Mouse (Mus musculus): ENCODE measurements around the gene Cnnm3. TPM values are rescaled to one million over a fixed set of nuclear protein-coding genes. Genes with fewer than 3 reads are reported as not detected.
"Not testable (repeated sequence)": the region's sequence is repeated elsewhere in the genome, so short reads cannot be mapped to it uniquely, and the experiment has no call there.

The Cnnm3 gene
- polyA plus RNA-seq, 1 experiment from 2014 or later = 2.3 TPM

DNA sequence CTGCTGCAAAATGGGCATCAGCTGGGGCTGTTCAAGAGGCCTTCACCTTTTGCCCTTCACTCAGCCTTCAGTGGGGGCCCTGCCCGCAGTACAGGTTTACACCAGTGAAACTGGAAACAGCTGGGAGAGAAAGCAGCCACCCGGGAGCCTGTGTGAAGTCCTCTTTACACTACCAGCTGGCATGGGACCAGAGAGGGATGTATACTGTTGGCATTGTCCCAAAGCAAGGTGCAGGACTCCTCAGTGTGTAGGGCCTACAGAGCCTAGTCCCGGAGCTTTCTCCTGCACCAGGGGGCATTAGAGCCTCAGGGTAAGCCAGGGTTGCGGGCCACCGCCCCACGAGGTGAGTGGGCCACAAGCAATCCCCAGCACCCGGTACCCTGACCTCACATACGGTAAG is 18.8 kb downstream of the Cnnm3 start:
- 77% methylated on average over 8 of the region's 8 CpGs for WGBS
- H3K9ac ChIP-seq (ENCODE audit: low read depth, low read length) = no peak overlapping the region

DNA sequence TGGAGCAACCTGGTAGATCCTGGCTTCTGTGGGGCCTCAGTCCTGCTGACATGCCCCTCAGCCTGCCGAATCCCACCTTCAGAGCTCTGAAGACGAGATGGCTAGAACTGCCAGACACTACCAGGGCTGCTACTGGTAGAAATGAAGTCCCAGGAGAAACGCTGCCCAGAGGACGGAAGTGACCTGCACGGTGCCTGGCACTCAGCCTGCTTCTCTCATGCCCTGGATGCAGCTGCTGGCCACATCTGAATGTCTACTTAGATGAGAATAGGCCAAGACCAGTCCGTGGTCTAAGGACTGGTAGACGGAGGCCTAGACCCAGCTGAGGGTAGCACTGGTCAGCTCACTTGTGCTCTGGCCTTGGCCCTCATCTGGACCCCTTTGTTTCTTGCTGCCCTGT is 19.3 kb downstream of the Cnnm3 start:
- Histone ChIP-seq H3K9me3 (ENCODE audit: control insufficient read depth, low read length) (no peaks in the 10 kb centered on the region), H3K4me1 (ENCODE audit: control insufficient read depth, insufficient read depth, low read length) (no peaks in the 10 kb centered on the region), H3K36me3 (ENCODE audit: control insufficient read depth, insufficient read depth, low read length) (no peaks in the 10 kb centered on the region; the same call in 1 of the 2 replicates), H3K27ac (ENCODE audit: low read length) (no peak overlapping the region), H3K4me3 (ENCODE audit: low read length) (no peak overlapping the region), H3K27me3 (replicated peaks; ENCODE audit: control insufficient read depth, insufficient read depth, low read length) (no peaks in the 10 kb centered on the region), H3K4me2 (ENCODE audit: low read depth, low read length) (no peak overlapping the region), H3K9ac (ENCODE audit: low read depth, low read length) (no peak overlapping the region)
- no peak for ATAC-seq
- 81% methylated on average over 7 of the region's 7 CpGs for WGBS

More for the DNA sequence above, 18.8 kb downstream of the Cnnm3 start:
- H3K9me3 ChIP-seq (ENCODE audit: control insufficient read depth, low read length) = no peaks in the 10 kb centered on the region
- H3K4me3 ChIP-seq (ENCODE audit: low read length) = no peak overlapping the region
- no peaks in the 10 kb centered on the region for H3K27me3 ChIP-seq (replicated peaks; ENCODE audit: control insufficient read depth, insufficient read depth, low read length)
- no peak for ATAC-seq
- H3K27ac ChIP-seq (ENCODE audit: low read length) = no peak overlapping the region
- peaks cover 4% of the 10 kb centered on the region for H3K36me3 ChIP-seq (ENCODE audit: control insufficient read depth, insufficient read depth, low read length)
- no peak overlapping the region for H3K4me2 ChIP-seq (ENCODE audit: low read depth, low read length)
- H3K4me1 ChIP-seq (ENCODE audit: control insufficient read depth, insufficient read depth, low read length) = no peaks in the 10 kb centered on the region

GRCm38 (mm10) chr1:36531461-36531860 is 19.8 kb downstream of the Cnnm3 start:
- H3K4me2 ChIP-seq (ENCODE audit: low read depth, low read length) = no peak overlapping the region
- H3K9me3 ChIP-seq (ENCODE audit: control insufficient read depth, low read length) = no peaks in the 10 kb centered on the region
- H3K9ac ChIP-seq (ENCODE audit: low read depth, low read length) = 0 out of 2 replicates have a peak overlapping the region, but pooled peaks have one; percentile 7
- H3K27me3 ChIP-seq (replicated peaks; ENCODE audit: control insufficient read depth, insufficient read depth, low read length) = no peaks in the 10 kb centered on the region
- 94% methylated on average over 12 of the region's 12 CpGs for WGBS
- no peak overlapping the region for H3K27ac ChIP-seq (ENCODE audit: low read length)
- no peaks in the 10 kb centered on the region; the same call in 1 of the 2 replicates for H3K36me3 ChIP-seq (ENCODE audit: control insufficient read depth, insufficient read depth, low read length)
- ATAC-seq = no peak
- H3K4me3 ChIP-seq (ENCODE audit: low read length) = no peak overlapping the region
- H3K4me1 ChIP-seq (ENCODE audit: control insufficient read depth, insufficient read depth, low read length) = no peaks in the 10 kb centered on the region

GRCm38 (mm10) chr1:36533546-36533945 is 21.9 kb downstream of the Cnnm3 start:
- H3K27ac ChIP-seq (ENCODE audit: low read length) = no peak overlapping the region
- no peak for ATAC-seq
- no peaks in the 10 kb centered on the region for H3K9me3 ChIP-seq (ENCODE audit: control insufficient read depth, low read length)
- WGBS = 76% methylated on average over 6 of the region's 6 CpGs
- H3K4me2 ChIP-seq (ENCODE audit: low read depth, low read length) = no peak overlapping the region
- H3K4me3 ChIP-seq (ENCODE audit: low read length) = no peak overlapping the region
- H3K9ac ChIP-seq (ENCODE audit: low read depth, low read length) = no peak overlapping the region
- H3K27me3 ChIP-seq (replicated peaks; ENCODE audit: control insufficient read depth, insufficient read depth, low read length) = no peaks in the 10 kb centered on the region
- H3K36me3 ChIP-seq (ENCODE audit: control insufficient read depth, insufficient read depth, low read length) = peaks cover under 1% of the 10 kb centered on the region; the same call in 1 of the 2 replicates
- H3K4me1 ChIP-seq (ENCODE audit: control insufficient read depth, insufficient read depth, low read length) = no peaks in the 10 kb centered on the region

DNA sequence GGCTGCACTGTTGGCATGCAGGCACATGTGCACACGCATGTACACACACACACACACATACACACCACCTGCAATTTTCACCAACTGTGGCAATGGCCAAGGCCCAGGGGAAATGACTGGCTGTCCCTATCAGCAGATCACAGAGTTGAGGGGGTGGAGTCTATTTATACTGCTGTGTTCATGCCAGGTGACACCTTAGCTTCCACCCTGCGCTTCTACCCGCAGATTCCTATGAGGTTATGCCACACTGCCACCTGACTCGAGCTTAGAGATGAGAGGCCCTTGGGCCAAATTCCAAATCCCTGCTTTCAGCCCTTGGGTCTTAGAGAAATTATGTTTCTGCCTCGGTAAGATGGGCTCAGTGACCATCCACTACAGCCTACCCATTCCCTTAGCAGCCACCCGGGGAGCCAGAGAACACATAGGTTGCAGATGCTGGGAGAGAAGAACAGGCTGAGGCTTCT is 23.0 kb downstream of the Cnnm3 start:
- ATAC-seq = 0 out of 2 replicates have a peak, but pooled peaks have one; percentile 35
- H3K9me3 ChIP-seq (ENCODE audit: control insufficient read depth, low read length) = no peaks in the 10 kb centered on the region
- H3K27me3 ChIP-seq (replicated peaks; ENCODE audit: control insufficient read depth, insufficient read depth, low read length) = no peaks in the 10 kb centered on the region
- no peak overlapping the region for H3K4me2 ChIP-seq (ENCODE audit: low read depth, low read length)
- peaks cover 7% of the 10 kb centered on the region for H3K36me3 ChIP-seq (ENCODE audit: control insufficient read depth, insufficient read depth, low read length)
- WGBS = 69% methylated on average over 6 of the region's 6 CpGs
- H3K9ac ChIP-seq (ENCODE audit: low read depth, low read length) = no peak overlapping the region
- H3K4me1 ChIP-seq (ENCODE audit: control insufficient read depth, insufficient read depth, low read length) = no peaks in the 10 kb centered on the region
- no peak overlapping the region for H3K27ac ChIP-seq (ENCODE audit: low read length)
- no peak overlapping the region for H3K4me3 ChIP-seq (ENCODE audit: low read length)

GRCm38 (mm10) chr1:36535477-36536396 is 24.1 kb downstream of the Cnnm3 start:
- Histone ChIP-seq H3K9ac (ENCODE audit: low read depth, low read length) (no peak overlapping the region), H3K27me3 (replicated peaks; ENCODE audit: control insufficient read depth, insufficient read depth, low read length) (no peaks in the 10 kb centered on the region), H3K36me3 (ENCODE audit: control insufficient read depth, insufficient read depth, low read length) (peaks cover 7% of the 10 kb centered on the region), H3K9me3 (ENCODE audit: control insufficient read depth, low read length) (no peaks in the 10 kb centered on the region), H3K4me1 (ENCODE audit: control insufficient read depth, insufficient read depth, low read length) (no peaks in the 10 kb centered on the region), H3K4me3 (ENCODE audit: low read length) (no peak overlapping the region), H3K27ac (ENCODE audit: low read length) (no peak overlapping the region), H3K4me2 (ENCODE audit: low read depth, low read length) (no peak overlapping the region)
- 82% methylated on average over 11 of the region's 11 CpGs for WGBS
- ATAC-seq = no peak

DNA sequence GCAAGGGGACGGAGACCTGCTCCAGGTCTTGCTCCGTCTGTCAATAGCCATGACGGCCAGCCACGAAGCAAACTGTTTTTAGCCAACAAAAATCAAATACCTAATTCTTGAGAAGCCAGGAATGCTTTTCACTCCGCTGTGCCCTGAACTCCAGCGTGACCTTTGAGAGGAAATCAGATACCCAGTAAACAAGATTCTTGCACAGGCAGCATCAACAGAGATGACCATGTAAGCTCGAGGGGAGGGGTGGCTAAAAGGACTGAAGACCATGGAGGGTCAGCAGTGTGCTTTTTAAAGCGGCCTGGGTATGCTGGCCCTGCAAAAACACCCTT is 24.7 kb downstream of the Cnnm3 start:
- H3K9me3 ChIP-seq (ENCODE audit: control insufficient read depth, low read length) = no peaks in the 10 kb centered on the region
- no peaks in the 10 kb centered on the region for H3K27me3 ChIP-seq (replicated peaks; ENCODE audit: control insufficient read depth, insufficient read depth, low read length)
- no peaks in the 10 kb centered on the region for H3K4me1 ChIP-seq (ENCODE audit: control insufficient read depth, insufficient read depth, low read length)
- 59% methylated on average over 8 of the region's 8 CpGs for WGBS
- H3K27ac ChIP-seq (ENCODE audit: low read length) = no peak overlapping the region
- H3K4me3 ChIP-seq (ENCODE audit: low read length) = no peak overlapping the region
- peaks cover 10% of the 10 kb centered on the region for H3K36me3 ChIP-seq (ENCODE audit: control insufficient read depth, insufficient read depth, low read length)
- H3K4me2 ChIP-seq (ENCODE audit: low read depth, low read length) = no peak overlapping the region
- ATAC-seq = no peak
- no peak overlapping the region for H3K9ac ChIP-seq (ENCODE audit: low read depth, low read length)

DNA sequence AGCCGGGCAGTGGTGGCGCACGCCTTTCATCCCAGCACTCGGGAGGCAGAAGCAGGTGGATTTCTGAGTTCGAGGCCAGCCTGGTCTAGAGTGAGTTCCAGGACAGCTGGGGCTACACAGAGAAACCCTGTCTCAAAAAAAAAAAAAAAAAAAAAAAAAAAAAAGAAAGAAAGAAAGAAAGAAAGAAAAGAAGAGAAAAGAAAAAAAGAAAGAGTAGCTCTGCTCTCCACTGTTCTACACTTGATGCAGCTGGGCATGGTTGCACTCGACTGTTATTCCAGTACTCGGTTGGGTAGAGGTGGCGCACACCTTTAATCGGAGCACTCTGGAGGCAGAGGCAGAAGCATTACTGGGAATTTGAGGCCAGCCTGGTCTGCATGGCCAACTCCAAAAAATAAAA is 25.1 kb downstream of the Cnnm3 start, which contains the start of gene Ankrd23:
TSS of gene Ankrd23 (minus strand) at position 101 of the 400 bp plus-strand sequence.
- not testable (repeated sequence) for ATAC-seq; H3K27me3 ChIP-seq (replicated peaks; ENCODE audit: control insufficient read depth, insufficient read depth, low read length); H3K9ac ChIP-seq (ENCODE audit: low read depth, low read length); H3K4me2 ChIP-seq (ENCODE audit: low read depth, low read length); H3K27ac ChIP-seq (ENCODE audit: low read length); H3K4me3 ChIP-seq (ENCODE audit: low read length); H3K4me1 ChIP-seq (ENCODE audit: control insufficient read depth, insufficient read depth, low read length); H3K9me3 ChIP-seq (ENCODE audit: control insufficient read depth, low read length)
- peaks cover 14% of the 10 kb centered on the region for H3K36me3 ChIP-seq (ENCODE audit: control insufficient read depth, insufficient read depth, low read length)
- 94% methylated on average over 9 of the region's 9 CpGs for WGBS

- H3K36me3 ChIP-seq (ENCODE audit: control insufficient read depth, insufficient read depth, low read length) = peaks cover 16% of the 10 kb centered on the region
- no peak overlapping the region for H3K9ac ChIP-seq (ENCODE audit: low read depth, low read length)
- H3K4me1 ChIP-seq (ENCODE audit: control insufficient read depth, insufficient read depth, low read length) = no peaks in the 10 kb centered on the region
- WGBS = 74% methylated on average over 4 of the region's 4 CpGs
- no peak overlapping the region for H3K4me3 ChIP-seq (ENCODE audit: low read length)
- H3K27me3 ChIP-seq (replicated peaks; ENCODE audit: control insufficient read depth, insufficient read depth, low read length) = no peaks in the 10 kb centered on the region
- no peaks in the 10 kb centered on the region for H3K9me3 ChIP-seq (ENCODE audit: control insufficient read depth, low read length)
- ATAC-seq = no peak
- H3K4me2 ChIP-seq (ENCODE audit: low read depth, low read length) = no peak overlapping the region
- H3K27ac ChIP-seq (ENCODE audit: low read length) = peak overlapping the region; percentile 54
Observed at GRCm38 (mm10) chr1:36538727-36539126, 27.1 kb downstream of the Cnnm3 start.

Measured in intestine, embryonic 16.5 days (tissue).